16 mouse cellular contexts compared by ENCODE assay signal in genomic region chr4:98543001-98543400, GRCm38 (mm10).
"Had no signal": no experiment of that assay in that cellular context is flagged by ENCODE, and none has a peak within 500 bp of the region (broad histone marks: within the 10 kb centered on the region; RNA-seq: fewer than 3 reads in every experiment).

No protein-coding gene starts in this region.

- DNase-seq: kidney, adult 18-20 months; kidney, adult 9 months; kidney, postnatal 14 days; kidney, postnatal 4 days; liver, embryonic 13.5 days; lung, adult 2 months; lung, postnatal 14 days; lung, postnatal 4 days; midbrain, embryonic 14.5 days; right cerebral cortex, postnatal 25 days; thymus, adult 2 months; thymus, postnatal 14 days; thymus, postnatal 4 days had no signal

- H3K27ac ChIP-seq: liver, embryonic 13.5 days; neural tube, embryonic 12.5 days; neural tube, embryonic 15.5 days; stomach, postnatal 0 days had no signal

- H3K4me3 ChIP-seq: liver, embryonic 13.5 days; neural tube, embryonic 12.5 days; neural tube, embryonic 15.5 days had no signal
